Mouse (Mus musculus): Measurements from ENCODE around the gene Catsper1.

The Catsper1 gene

GRCm38 (mm10) chr19:5356080-5356479 lies 20.5 kb downstream of the Catsper1 start:
- peak; percentile 18 for DNase-seq

GRCm38 (mm10) chr19:5362186-5362585 lies 26.6 kb downstream of the Catsper1 start:
- no peak for DNase-seq

DNA sequence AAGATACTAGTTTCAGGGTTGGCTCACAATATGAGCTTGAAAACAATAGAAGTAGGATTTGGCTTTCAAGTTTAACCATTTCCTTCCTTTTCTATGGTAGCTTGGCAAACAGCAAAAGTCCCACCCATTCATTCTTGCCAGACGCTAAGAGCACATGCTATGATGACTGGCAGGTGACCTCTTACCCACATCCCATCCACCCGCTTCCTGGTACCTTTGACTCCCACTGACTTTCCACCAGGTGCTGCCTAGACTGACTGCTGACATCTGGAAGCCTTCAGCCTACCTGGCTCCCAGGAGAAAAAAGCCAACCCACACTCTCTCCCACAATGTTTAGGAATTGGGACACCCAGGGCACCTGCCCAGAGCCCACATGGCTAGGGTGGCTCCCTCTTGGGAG lies 28.6 kb downstream of the Catsper1 start:
- DNase-seq: no peak

DNA sequence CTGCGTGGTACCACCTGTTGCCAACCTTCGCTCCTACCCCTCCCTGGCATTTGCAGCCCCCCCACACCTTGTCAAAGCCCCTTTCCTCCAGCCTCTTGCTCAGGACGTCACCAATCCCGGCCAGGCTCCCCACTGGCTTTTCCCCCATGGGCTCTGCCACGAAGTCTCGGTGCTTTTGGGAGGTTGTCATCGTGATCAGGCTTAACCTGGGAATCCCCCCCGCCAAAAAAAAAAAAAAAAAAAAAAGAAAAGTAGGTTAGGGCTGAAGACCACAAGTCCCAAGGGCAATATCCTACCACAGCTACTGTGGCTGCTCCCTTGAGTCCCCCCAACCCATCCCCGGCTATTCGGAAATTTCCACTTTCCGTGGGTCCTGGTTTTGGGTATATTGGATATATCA lies 30.2 kb downstream of the Catsper1 start:
- no peak for DNase-seq

GRCm38 (mm10) chr19:5366175-5367052 lies 30.9 kb downstream of the Catsper1 start, which contains the start of gene Eif1ad:
TSS of gene Eif1ad (plus strand) at chr19:5366741.
- DNase-seq: peak; percentile 99

- DNase-seq: no peak
Observed at GRCm38 (mm10) chr19:5367053-5367359, 31.5 kb downstream of the Catsper1 start, which contains the start of gene Banf1. TSS of gene Banf1 (minus strand) at chr19:5367168.

- DNase-seq: peak; percentile 23
Observed at GRCm38 (mm10) chr19:5367455-5367854, 31.9 kb downstream of the Catsper1 start.

- no peak for DNase-seq
Observed at GRCm38 (mm10) chr19:5370932-5371331, 35.4 kb downstream of the Catsper1 start.

GRCm38 (mm10) chr19:5372724-5373123 lies 37.2 kb downstream of the Catsper1 start:
- no peak for DNase-seq

DNA sequence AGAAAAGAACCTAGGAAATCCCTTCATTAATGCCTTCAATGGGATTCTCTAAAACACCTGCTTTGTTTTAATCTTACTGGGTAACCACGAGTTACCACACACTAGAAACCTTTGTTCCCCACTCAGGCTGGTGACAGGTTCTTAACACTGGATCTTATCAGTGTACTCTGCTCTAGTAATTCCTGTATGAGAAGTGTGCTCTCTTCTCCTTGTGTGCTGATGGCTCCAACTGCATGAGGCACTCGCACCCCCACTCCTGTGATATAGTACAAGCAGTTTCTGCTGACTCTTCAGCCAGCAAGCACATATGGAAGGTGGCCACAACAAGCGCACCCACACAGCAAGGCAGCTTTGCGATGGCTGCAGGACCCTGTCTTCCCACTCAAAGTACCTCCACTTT lies 38.6 kb downstream of the Catsper1 start:
- no peak for DNase-seq

GRCm38 (mm10) chr19:5374748-5375147 lies 39.2 kb downstream of the Catsper1 start:
- no peak for DNase-seq

DNA sequence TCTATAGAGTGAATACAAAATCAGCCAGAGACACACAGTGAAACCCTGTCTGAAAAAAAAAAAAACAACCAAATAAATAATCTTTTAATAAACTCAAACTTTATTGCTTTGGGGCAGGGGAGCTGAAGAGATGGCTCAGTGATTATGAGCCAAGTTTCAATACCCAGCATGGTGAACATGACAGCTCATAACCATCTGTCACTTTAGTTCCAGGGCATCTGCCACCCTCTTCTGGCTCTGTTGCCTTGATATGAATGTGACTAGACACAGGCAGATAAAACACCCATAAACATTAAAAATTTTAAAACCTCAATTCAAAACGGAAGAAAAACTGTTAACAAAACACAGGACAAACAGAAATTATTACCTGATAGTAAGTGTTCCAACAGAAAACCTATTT lies 41.9 kb downstream of the Catsper1 start:
- DNase-seq: no peak

- no peak for DNase-seq
Observed at GRCm38 (mm10) chr19:5383326-5383725, 47.8 kb downstream of the Catsper1 start.

GRCm38 (mm10) chr19:5384715-5385114 lies 49.2 kb downstream of the Catsper1 start:
- no peak for DNase-seq

DNA sequence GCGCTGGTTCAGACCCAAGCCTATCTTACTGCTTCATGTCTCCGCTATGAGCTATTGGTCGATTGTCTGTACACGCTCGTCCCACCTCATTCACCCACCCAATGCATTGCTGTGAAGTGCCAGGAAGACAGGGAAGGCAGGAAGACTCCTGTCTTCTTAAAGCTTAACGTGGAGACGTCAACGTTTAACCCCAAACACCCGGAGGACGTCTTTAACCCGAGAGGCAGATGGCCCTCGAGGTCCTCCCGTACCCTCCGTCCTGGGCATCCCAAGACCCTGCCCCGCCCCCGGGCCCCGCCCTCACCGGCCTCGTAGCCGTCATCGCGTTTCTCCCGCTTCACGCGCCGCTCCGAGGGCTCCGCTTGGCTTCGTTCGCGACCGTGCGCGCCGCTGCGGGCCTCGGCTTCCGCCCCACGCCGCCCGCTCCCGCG lies 52.5 kb downstream of the Catsper1 start:
- peak; percentile 60 for DNase-seq

DNA sequence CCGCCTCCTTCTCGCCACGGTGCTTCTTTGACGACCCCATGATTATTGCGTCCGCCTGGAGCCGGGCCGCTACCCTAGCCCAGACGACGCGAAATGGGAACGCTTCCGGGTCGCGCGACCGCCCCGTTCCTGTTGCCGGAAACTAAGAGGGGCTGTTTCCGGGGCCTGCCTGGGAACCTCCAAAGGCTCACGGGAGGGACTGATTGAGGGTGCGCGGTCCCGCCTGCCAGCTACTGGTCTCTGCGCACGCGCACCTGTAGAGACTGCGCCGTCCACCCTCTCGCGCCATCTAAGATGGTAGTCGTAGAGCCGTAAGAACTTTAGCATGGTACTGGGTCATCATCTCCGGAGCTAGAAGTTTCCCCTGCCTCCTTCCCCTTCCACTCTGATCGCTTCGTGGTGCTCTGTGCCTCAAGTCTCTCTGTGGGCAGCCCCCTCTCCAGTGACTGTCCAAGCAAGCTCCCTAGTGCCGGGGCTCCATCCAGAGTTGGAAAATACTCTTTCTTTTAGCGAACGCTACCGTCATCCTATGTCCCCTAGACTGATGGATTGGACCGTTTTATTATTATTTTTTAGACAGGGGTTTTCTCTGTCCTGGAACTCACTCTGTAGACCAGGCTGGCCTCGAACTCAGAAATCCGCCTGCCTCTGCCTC lies 53.2 kb downstream of the Catsper1 start, which contains the start of gene Sart1:
Gene Sart1, minus strand, starts transcription at position 116 of the 655 bp plus-strand sequence.
- peak; percentile 99 for DNase-seq

DNA sequence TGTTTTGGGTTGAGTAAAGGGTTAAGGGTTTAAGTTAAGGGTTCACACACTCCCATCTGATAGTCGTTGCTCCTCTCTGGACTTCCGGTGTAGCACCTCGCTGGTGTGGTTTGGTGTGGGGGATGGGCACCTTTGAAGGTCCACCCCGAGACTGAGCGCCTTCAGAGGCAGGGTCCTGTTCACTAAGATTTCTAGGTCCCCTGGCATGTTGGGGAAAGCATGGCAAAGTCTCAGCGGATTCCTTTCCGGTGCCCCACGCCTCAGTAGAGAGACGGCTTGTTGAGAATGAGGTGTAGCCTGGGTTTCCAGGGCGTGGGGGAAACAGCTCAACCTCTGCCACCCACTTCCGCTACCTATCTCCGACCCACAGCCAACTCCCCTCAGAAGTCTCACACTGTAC lies 54.1 kb downstream of the Catsper1 start:
- DNase-seq: peak; percentile 29

GRCm38 (mm10) chr19:5390416-5390815 lies 54.9 kb downstream of the Catsper1 start:
- DNase-seq: no peak

GRCm38 (mm10) chr19:5392892-5393291 lies 57.4 kb downstream of the Catsper1 start:
- no peak for DNase-seq

Data from embryo, embryonic 11 days (tissue).